Mouse (Mus musculus): ENCODE results near the gene Tamm41. TPM values are rescaled to one million over a fixed set of nuclear protein-coding genes. Genes with fewer than 3 reads are reported as not detected.
A peak's percentile ranks its signal among the peaks of the same experiment; 100 is the strongest.

Gene Tamm41
- polyA plus RNA-seq, 1 experiment: 31.8 TPM

DNA sequence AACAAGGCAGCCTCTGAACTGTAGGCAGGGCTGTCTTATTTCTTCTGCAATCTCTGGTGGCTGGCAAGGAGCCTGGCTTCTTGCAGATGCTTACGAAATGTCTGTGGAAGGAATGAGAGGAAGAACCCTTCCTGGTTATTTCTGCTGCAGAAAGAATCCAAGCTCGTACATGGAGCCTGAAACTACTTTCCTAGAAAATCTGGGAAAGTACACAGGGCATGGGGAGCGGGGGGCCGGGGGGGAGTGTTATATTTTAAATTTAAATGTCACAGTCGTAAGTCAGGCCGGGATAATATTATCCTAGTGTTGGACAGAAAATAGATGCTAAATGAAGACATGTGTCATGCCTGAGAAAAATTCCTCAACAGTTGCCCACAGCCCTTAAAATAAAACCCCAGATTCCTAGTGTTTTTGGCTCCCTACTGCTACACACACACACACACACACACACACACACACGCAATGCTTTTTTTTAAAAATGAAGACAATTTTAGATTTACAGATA, 60.7 kb downstream of the Tamm41 start:
- no peak for TF ChIP-seq POLR2A (IDR thresholded peaks at IDR 0.05; ENCODE audit: low read depth, low read length)
- TF ChIP-seq CTCF (IDR thresholded peaks at IDR 0.05; ENCODE audit: extremely low read depth, insufficient read length, insufficient replicate concordance, low read depth, low read length): no peak
- H3K4me1 ChIP-seq (ENCODE audit: control insufficient read depth, insufficient read depth, insufficient read length, low read length): peaks cover 6% of the 10 kb centered on the region; the same call in 1 of the 2 replicates
- 82% methylated on average over 7 of the region's 7 CpGs for WGBS
- no peaks in the 10 kb centered on the region for H3K27me3 ChIP-seq (ENCODE audit: control insufficient read depth, insufficient read depth, low read length)
- H3K27ac ChIP-seq (ENCODE audit: insufficient read depth, low read depth, low read length): no peak overlapping the region
- no peak overlapping the region for H3K4me3 ChIP-seq (ENCODE audit: low read depth, low read length)
- H3K36me3 ChIP-seq (ENCODE audit: control insufficient read depth, insufficient read depth, low read length): no peaks in the 10 kb centered on the region

DNA sequence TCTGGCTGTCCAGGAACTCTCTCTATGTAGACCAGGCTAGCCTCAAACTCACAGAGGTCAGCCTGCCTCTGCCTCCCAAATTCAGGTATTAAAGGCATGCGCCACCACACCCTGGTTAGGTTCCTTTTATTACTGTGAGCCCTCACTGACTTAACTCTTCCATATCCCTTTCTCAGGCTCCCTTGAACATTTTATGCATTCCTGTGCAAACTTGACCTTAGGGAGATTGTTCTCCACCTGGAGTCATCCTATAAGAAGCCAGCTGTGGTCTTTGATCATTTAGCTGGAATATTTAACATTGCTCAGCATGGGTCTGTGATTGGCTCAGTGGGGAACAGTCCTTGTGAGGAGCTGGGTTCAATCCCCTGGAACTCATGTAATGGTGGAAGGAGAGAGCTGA, 63.3 kb downstream of the Tamm41 start:
- WGBS: 93% methylated on average over 1 of the region's 1 CpGs
- Histone ChIP-seq H3K4me3 (ENCODE audit: low read depth, low read length) (no peak overlapping the region), H3K27me3 (ENCODE audit: control insufficient read depth, insufficient read depth, low read length) (no peaks in the 10 kb centered on the region), H3K4me1 (ENCODE audit: control insufficient read depth, insufficient read depth, insufficient read length, low read length) (no peaks in the 10 kb centered on the region; the same call in 1 of the 2 replicates), H3K27ac (ENCODE audit: insufficient read depth, low read depth, low read length) (no peak overlapping the region), H3K36me3 (ENCODE audit: control insufficient read depth, insufficient read depth, low read length) (no peaks in the 10 kb centered on the region)
- TF ChIP-seq POLR2A (IDR thresholded peaks at IDR 0.05; ENCODE audit: low read depth, low read length): no peak
- no peak for TF ChIP-seq CTCF (IDR thresholded peaks at IDR 0.05; ENCODE audit: extremely low read depth, insufficient read length, insufficient replicate concordance, low read depth, low read length)

DNA sequence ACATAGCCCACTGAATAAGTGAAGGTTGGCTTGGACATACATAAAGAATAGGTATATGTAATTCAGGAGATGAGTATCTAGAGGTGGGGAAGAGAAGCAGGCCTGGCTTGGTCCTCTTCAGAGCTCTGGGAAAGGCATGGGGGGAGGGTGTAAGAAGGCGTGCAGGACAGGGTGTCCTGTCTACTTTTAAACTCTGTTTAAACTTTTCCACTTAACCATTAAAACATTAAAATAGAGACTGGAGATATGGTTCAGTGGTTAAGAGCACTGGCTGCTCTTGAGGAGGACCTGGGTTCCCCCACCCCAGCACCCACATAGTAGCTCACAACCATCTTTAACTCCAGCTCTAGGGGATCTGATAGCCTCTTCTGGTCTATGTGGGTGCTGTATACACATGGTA, 64.7 kb downstream of the Tamm41 start:
- Histone ChIP-seq H3K4me1 (ENCODE audit: control insufficient read depth, insufficient read depth, insufficient read length, low read length) (no peaks in the 10 kb centered on the region; the same call in 1 of the 2 replicates), H3K36me3 (ENCODE audit: control insufficient read depth, insufficient read depth, low read length) (no peaks in the 10 kb centered on the region), H3K27me3 (ENCODE audit: control insufficient read depth, insufficient read depth, low read length) (no peaks in the 10 kb centered on the region), H3K4me3 (ENCODE audit: low read depth, low read length) (no peak overlapping the region), H3K27ac (ENCODE audit: insufficient read depth, low read depth, low read length) (no peak overlapping the region)
- 85% methylated on average over 1 of the region's 1 CpGs for WGBS
- no peak for TF ChIP-seq POLR2A (IDR thresholded peaks at IDR 0.05; ENCODE audit: low read depth, low read length)
- no peak for TF ChIP-seq CTCF (IDR thresholded peaks at IDR 0.05; ENCODE audit: extremely low read depth, insufficient read length, insufficient replicate concordance, low read depth, low read length)

DNA sequence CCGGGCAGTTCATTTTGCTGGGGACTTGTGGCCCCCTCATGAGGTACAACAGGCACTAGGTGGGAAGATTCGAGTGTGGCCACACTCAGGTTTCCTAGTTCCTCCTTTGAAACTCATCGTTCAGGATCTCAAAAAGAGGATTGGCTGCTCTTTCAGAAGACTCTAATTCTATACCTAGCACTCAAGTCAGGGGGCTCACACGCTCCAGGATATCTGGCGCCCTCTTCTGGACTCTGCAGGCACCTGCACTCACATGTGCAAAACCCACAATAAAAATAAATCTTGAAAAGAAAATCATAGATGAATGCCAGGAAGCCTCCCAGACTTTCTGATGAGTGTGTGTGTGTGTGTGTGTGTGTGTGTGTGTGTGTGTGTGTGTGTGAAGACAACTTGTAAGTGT, 66.8 kb downstream of the Tamm41 start:
- 66% methylated on average over 5 of the region's 5 CpGs for WGBS
- H3K4me1 ChIP-seq (ENCODE audit: control insufficient read depth, insufficient read depth, insufficient read length, low read length): peaks cover 2% of the 10 kb centered on the region; the same call in 1 of the 2 replicates
- H3K4me3 ChIP-seq (ENCODE audit: low read depth, low read length): no peak overlapping the region
- no peaks in the 10 kb centered on the region for H3K27me3 ChIP-seq (ENCODE audit: control insufficient read depth, insufficient read depth, low read length)
- TF ChIP-seq CTCF (IDR thresholded peaks at IDR 0.05; ENCODE audit: extremely low read depth, insufficient read length, insufficient replicate concordance, low read depth, low read length) (peak; percentile 61; the same call in 1 of the 2 replicates), POLR2A (IDR thresholded peaks at IDR 0.05; ENCODE audit: low read depth, low read length) (no peak)
- H3K36me3 ChIP-seq (ENCODE audit: control insufficient read depth, insufficient read depth, low read length): no peaks in the 10 kb centered on the region
- no peak overlapping the region for H3K27ac ChIP-seq (ENCODE audit: insufficient read depth, low read depth, low read length)

DNA sequence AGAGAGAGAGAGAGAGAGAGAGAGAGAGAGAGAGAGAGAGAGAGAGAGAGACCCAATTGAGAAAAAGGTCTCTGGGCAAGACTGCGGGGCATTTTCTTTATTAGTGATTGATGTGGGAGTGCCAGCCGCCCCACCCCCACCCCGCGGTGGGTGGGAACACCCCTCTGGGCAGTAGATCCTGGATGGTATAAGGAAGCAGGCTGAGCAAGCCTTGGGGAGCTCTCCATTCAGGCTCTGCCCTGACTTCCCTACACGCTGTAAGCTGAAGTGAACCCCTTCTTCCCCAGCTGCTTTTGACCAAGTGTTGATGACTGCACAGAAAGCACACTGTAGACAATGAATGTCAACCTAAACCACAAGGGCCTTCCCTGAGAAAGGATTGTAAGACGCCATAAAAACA, 67.3 kb downstream of the Tamm41 start:
- Histone ChIP-seq H3K4me3 (ENCODE audit: low read depth, low read length) (no peak overlapping the region), H3K36me3 (ENCODE audit: control insufficient read depth, insufficient read depth, low read length) (no peaks in the 10 kb centered on the region), H3K4me1 (ENCODE audit: control insufficient read depth, insufficient read depth, insufficient read length, low read length) (peaks cover 2% of the 10 kb centered on the region; the same call in 1 of the 2 replicates), H3K27me3 (ENCODE audit: control insufficient read depth, insufficient read depth, low read length) (no peaks in the 10 kb centered on the region), H3K27ac (ENCODE audit: insufficient read depth, low read depth, low read length) (peak overlapping the region; percentile 64)
- no peak for TF ChIP-seq CTCF (IDR thresholded peaks at IDR 0.05; ENCODE audit: extremely low read depth, insufficient read length, insufficient replicate concordance, low read depth, low read length)
- TF ChIP-seq POLR2A (IDR thresholded peaks at IDR 0.05; ENCODE audit: low read depth, low read length): no peak
- 9% methylated on average over 6 of the region's 6 CpGs for WGBS

DNA sequence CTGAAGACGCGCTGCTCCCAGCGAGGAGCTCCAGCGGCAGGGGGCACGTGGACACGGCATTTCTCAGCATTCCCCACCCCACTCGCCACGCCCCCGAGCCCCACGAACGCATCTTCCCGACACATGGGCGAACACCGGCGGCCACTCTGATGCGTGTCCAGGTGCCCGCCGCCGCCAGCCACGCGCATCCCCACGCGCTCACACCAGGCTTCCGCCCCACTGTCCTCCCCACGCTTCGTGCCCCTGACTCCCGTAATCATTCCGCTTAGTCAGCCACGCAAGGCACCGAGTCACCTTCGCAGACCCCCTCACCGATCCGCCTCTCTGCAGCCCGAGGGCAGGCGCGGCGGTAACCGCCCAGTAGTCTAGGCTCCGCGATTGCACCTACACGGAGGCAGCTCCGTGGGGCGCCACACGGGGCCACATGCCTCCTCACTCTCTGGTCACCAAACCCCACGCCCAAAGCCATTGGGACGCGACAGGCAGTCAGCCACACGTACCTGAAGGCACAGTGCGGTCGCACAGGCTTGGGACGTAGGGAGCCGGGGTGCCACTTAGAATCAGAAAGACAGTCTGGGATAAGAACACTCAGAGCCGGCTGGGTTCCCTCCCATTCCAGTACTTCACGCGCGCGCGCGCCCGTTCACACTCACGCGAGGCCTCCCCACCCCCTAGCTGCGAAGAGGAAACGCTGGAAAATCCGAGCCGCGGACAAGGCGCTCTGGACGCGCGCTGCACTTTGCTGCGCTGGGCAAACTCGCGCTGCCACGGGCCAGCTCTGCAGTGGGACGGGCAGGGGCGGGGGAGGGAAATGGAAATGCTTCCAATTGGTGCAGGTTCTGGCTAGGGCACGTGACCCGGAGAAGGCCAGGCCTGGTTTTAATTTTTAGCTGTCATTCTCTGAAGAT, 68.2 kb downstream of the Tamm41 start, which contains the start of gene Vgll4:
TSS of gene Vgll4 (minus strand) at position 782 of the 908 bp plus-strand sequence.
- under 1% methylated on average over 79 of the region's 79 CpGs for WGBS
- TF ChIP-seq CTCF (IDR thresholded peaks at IDR 0.05; ENCODE audit: extremely low read depth, insufficient read length, insufficient replicate concordance, low read depth, low read length) (no peak), POLR2A (IDR thresholded peaks at IDR 0.05; ENCODE audit: low read depth, low read length) (peak; percentile 39; the same call in 1 of the 2 replicates)
- no peaks in the 10 kb centered on the region for H3K36me3 ChIP-seq (ENCODE audit: control insufficient read depth, insufficient read depth, low read length)
- peaks cover 6% of the 10 kb centered on the region for H3K4me1 ChIP-seq (ENCODE audit: control insufficient read depth, insufficient read depth, insufficient read length, low read length)
- H3K4me3 ChIP-seq (ENCODE audit: low read depth, low read length): peak within 1 kb of the TSS; percentile 82
- no peaks in the 10 kb centered on the region for H3K27me3 ChIP-seq (ENCODE audit: control insufficient read depth, insufficient read depth, low read length)
- peak within 1 kb of the TSS; percentile 72 for H3K27ac ChIP-seq (ENCODE audit: insufficient read depth, low read depth, low read length)

Data from small intestine, adult 2 months (tissue).